Mouse (Mus musculus) WW6 (cell line): ENCODE results near the gene Mapkapk3.

Experiments
- DNase-seq: peaks from one replicate; pipeline ENCODE4 v3.0.0-alpha.2; 2013; ENCODE audit warnings: low read depth, low spot score

The Mapkapk3 gene

DNA sequence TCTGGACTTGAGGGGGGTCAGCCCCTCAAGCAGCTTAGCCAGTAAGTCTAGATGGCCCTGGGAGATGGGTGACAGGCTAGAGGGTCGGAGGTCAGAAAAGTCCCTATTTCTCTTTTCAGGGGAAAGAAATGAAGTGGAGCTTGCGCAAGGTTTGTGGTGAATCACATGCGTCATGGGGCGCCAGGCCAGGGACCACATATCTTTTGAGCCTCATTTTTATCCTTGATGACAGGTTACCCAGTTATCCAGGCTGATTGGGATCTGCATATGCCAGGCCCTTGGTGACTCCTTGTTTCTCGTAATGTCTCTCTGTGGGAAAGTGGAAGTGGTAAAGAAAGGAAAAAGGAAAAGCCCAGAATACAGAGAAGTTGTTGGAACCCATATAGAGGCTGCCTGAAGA lies 25.8 kb downstream of the Mapkapk3 start:
- DNase-seq = no peak

DNA sequence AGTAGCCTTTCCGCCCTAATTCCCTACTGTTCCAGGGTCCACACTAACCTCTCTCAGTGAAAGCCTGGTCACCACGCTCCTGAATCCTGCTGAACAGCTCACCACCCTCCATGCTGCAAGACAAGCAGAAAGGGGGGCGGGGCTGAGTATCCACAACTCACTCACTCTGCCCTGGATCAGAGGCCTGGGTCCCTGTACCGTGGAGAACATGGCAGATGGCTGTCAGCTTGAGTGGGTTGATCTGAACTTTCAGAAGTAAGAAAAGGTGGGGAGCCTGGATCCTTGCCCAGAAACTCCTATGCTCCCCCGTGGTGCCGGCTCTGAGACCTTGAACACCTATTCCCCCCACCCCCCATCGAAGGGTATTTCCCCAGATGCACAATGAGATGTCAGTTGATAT lies 27.3 kb downstream of the Mapkapk3 start:
- DNase-seq = no peak

DNA sequence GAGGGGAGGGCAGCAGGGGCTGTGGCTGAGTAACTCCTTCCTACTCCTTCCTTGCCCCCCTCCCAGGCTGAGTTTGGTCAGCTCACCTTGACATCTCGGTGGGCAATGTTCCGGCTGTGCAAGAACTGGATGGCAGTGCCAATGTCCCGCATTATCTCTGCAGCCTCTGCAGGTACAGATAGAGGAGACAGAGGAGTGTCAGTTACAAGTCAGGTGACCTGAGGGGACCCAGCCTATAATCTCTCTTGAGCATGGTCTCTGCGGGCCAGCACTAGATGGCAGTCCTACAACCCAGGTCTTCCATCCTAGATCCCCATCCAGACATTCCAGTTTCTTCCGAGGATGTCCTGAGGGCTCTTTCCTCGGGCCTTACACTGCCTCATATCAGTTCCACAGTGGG lies 27.9 kb downstream of the Mapkapk3 start:
- no peak for DNase-seq

DNA sequence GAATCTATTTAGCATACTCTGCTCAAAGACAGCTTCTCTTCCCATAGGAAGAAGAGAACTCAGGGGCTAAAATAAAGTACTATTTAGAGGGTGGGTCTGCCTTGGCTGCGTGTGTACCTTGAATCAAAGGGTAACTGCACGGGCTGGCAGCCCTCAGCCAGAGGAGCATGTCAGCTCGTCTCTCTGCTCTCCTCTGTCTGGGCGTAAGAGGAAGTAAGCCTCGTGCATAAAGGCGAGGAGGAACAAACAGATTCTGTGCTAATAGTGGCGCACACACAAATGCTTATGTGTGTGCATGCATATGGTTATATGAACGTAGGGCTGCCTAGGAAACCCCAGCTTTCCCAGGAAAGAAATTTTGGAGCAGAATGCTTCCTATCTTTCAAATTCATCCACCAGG lies 28.8 kb downstream of the Mapkapk3 start:
- DNase-seq = no peak

DNA sequence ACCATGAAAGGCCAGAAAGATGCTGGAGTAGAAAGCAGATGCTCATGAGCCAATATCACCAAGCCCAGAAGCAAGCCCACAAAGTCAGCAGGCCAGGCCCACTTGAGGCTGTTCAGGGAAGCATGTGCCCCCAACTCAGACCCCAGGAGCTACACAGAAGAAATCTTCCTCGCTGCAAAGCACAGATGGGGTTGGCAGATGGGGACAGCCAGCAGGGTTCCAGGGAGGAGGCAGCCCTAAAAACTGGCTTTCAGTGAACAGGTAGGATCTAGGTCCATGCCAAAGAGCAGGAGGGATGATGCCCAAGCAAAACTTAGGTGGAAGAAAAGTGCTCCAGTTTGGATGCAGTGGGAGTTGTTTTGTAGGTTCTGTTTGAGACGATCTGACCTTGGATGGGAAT lies 29.2 kb downstream of the Mapkapk3 start:
- DNase-seq = no peak

DNA sequence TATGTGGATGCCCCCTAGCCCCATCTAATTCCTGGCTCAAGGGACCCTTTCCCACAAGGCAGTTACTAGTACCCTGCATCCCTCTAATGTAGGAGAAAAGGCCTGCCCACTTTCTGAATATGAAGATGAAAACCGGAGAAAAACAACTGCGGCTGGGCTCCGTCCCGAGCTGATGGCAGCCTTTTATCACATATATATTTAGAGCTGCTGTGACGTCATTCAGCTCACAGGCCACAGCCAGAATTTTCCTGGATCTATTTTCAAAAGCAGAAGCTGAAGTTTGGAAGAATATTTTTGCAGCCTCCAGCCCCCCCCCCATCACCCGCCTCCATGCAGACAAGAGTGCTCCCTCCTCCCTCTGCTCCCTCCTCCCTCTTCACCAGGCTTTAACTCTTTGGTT lies 30.1 kb downstream of the Mapkapk3 start:
- no peak for DNase-seq

DNA sequence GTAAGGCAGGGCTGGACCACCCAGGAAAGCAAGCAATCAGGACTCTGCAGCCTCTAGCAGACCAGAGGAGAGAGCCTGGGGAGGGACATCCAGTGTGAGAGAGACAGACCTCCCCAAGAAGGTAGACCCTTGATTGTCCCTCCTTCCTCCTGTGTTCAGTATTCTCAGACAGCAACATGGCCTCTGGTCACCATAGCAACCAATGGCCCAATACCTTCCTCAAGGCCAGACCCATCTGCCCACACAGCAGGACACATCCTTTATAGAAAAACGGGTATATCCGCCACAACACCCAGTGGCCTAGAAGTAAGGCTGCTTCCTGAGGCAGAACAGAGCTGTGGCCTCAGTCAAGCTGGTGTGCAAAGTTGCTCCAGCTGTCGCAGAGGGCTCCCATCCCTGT lies 34.1 kb downstream of the Mapkapk3 start:
- no peak for DNase-seq

DNA sequence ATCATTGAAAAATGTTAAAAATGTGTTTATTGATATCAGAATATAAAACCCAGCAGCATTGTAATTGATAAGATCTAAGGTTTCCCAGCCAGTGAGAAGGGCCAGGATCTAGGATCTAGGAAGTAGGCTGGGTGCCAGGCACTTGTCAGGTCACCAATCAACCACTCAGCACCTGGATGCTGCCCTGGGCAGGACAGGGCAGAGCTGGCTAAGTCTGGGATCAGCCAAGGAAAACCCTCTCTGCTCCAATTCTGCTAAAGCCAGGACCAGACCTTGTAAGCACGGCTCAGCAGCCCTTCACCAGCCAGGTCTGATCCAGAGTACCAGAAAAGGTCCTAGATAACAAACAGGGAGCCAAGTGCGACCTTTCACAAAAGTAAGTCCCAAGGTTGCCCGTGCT lies 34.8 kb downstream of the Mapkapk3 start:
- DNase-seq = no peak

DNA sequence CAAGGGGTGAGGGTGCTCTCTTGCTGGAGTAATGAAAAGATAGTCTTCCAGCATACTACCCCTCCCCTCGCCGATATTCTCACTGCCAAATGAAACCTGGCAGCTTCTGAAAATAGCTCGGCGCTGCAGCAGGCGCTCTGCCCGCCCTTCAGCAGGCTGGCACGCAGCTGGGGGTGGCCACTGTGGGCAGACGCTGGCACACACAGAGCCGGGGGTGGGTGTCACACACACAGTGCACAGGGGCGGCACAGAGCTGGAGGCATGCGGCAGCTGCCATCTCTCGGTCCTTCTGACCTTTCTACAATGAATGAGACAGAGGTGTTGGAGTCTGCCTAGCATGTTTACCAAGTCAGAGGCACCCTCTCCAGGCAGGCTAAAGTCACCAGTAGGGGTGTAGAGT lies 35.2 kb downstream of the Mapkapk3 start:
- no peak for DNase-seq

DNA sequence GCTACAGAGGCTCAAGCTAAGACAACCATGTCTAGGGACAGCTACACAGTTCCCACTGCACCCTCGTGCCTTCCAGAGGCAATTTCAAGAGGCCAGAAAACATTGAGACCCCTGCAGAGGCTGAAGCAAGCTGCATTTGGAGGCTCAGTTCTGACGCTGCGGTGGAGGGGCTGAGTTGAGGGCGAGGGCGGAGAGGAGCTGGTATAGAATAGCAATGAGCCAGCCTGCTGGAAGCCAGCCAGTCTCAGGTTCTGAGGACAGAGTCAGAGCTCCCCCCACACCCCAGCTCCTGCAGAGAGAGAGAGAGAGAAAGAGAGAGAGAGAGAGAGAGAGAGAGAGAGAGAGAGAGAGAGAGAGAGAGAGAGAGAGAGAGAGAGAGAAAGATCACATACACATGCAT lies 37.5 kb downstream of the Mapkapk3 start:
- no peak for DNase-seq

DNA sequence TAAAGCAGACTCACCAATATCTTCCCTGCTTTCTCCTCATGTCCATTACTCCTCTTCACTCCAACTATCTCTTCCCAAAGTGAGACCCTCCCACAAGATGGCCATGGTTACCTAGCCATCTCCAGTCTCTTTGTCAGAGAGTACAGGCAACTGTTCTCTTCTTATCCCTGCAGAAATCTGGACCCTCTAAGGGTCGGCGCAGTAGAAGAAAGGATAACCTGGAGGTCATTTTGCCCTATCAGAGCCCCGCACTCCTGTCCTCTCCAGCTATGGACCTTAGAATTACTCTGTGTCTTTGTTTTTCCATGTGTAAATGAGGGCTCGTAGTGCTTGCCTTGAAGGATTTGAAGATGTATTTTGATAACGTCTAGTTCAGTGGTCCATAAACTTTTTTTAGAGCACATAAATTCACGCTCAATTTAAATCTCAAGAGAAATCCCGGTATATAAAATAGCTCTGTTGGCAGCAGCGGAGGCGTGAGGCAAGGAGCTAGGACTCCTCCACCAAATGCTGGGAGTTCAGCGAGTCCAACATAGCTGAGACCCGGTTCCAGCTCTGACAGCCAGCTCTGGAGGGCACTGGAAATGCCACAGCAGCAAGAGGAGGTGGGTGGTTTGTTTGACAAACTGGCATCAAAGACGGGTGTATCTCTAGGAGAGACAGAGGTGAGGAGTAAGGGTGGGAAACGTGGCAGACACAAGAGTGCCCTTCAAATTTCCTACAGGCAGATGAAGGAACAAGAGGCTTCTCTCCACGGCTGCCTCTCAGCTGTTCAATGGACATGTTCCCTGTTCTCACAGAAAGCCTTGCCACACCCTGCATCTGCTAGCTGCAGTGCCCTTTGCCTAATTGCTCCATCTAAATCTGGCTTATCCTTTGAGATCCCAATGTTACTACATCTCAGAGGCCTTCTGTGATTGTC lies 39.0 kb downstream of the Mapkapk3 start:
- no peak for DNase-seq

DNA sequence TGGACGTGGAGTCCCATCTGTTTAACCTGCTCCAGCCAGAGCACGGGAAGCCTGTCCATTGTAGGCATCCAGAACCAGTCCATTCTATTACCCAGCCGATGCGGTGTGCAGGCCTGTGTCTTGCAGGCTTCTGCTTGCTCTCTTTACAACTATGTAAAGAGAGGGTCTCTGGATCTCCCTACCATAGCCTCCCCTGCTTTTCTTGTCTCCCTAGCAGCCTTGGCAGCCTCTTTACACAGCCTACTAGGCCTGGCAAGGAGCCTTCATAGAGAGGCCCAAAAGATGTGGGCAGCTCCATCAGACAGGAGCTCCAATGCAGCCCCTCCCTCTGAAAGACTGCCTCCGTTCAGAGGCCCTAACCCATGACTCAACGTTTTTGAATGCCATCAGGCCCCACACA lies 40.5 kb downstream of the Mapkapk3 start:
- no peak for DNase-seq

DNA sequence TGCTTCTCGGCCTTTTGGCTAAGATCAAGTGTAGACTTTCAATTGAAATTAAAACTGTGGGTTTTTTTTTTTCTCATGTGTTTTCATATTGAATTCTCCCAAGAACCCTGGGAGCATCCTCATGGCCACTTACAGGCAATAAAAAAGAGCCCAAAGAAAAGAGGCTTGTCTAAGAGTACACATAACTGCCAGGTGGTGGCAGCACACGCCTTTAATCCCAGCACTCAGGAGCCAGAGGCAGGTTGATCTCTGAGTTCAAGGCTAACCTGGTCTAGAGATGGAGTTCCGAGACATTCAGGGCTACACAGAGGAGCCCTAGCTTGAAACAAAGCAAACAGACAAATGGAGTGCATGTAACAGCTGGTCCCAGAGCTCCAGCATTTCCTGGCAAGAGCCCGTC lies 43.5 kb downstream of the Mapkapk3 start:
- no peak for DNase-seq

DNA sequence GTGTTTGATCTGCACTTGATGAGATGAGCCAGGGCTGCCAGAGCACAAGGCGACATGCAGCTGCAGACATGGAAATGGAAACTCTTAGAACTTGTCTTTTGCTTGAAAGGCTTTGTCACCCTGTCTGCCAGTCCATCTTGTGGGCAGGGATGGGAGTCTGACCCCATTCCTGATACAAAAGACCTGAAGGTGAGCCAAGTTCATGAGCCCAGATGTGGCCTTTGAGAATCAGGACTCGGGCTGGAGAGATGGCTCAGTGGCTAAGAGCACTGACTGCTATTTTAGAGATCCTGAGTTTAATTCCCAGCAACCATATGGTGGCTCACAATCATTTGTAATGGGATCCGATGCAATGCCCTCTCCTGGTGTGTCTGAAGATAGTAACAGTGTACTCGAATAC lies 44.4 kb downstream of the Mapkapk3 start:
- no peak for DNase-seq

DNA sequence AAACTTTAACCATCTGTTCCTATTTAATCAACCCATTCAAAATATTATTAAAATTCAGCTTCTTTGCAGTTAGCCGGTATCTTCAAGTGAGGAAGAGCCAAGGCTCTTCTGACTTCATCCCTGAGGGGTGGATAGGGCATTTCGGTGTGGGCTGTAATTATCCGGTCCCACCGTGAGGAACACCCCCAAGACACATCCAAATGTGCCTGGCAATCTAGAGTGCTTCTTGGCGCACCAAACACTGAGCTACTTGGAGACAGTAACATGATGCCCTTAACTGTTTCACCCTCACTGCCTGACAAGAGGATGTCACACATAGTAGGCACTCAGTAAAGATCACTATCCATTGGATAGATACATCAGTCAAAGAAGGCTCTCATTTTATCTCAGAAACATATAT lies 53.5 kb downstream of the Mapkapk3 start:
- DNase-seq = no peak

DNA sequence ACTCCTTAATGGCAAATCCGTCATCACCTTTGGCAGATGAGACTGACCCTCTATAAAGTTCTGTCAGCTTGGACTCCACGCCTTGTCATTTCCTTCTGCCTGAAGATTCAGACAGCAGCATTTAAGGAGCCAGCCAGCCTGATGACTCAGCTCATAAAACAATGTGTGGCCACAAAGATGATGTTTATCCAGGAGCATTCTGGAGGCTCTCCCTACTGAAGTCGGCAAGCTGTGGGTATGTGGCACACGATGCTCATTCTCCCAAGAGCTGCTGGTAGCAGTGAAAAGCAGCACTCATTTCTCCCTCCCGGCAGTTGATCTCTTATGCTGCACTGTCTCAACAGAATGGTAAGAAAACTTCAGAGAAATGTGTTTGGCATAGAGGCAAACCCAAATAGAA lies 54.4 kb downstream of the Mapkapk3 start:
- no peak for DNase-seq

DNA sequence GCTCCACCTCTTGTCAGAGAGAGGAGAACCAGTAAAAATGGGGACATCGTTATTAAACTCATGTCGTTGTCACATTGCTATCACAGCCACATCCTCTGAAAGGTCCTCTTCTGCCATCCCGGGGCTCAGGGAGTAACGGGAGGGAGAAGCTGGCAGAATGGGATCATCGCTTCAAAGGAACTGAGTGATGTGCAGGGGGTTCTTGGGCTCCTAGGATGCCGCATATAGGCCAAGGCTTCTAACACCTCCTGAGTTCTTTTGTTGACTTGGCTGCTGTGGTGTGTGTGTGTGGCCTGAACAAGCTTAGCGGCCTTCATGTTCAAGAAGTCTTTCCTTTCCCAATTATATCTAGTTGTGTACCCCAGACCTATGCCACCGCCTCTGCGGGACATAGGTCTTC lies 57.5 kb downstream of the Mapkapk3 start:
- DNase-seq = no peak

DNA sequence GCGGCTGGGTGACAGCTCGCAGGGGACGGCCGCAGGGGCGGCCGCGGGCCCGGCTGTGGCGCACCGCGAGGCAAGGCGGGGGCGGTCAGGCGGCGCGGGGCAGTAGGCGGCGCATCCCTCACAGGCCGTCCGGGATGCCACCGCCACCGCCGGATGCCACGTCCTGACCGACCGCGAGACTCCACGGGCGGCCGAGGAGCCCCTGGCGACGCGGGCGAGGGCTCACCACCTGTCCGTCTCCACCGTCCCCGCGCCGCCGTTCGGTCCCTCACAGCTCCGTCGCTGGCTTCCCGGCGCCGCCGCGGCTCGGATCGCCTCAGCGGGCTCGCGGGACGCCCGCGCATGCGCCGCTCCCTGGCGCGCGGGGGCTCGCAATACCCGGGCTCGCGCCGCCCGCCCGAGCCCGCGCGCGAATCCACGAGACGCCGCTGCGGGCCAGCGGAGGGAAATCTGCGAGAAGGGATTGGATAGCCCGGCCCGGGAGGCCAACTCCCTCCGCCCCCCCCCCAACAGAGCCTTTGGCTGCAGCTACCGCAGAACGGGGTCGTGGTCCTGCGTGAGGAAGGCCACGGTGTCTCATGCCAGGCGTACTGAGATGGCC lies 58.0 kb downstream of the Mapkapk3 start, which contains the start of gene Dock3:
TSS of gene Dock3 (minus strand) at position 371 of the 601 bp plus-strand sequence.
- DNase-seq = no peak

DNA sequence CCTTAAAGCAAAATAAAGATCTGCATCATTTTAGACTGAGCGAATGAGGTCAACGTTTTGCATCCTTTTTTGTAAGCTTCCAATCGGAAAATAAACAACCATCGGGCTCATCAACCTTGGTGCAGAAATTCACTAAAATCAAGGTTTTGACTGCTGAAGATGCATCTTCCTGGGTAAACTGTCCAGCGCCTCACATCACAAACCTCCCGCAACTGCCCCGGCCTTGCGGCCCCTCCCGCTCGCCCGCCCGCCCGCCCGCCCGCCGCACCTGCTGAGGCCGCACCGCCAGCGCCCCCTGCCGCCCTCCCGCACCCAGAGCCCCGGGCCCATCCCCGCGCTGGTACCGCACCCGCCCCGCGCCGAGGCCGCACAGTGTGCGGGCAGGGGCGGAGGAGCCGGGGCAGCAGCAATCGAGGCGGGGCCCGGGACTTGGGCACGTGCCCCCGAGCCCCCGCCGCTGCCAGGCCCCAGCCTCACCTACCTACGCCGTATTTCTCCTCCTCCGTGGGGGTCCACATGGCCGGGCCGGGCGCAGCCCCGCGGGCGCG lies 58.6 kb downstream of the Mapkapk3 start:
- no peak for DNase-seq

DNA sequence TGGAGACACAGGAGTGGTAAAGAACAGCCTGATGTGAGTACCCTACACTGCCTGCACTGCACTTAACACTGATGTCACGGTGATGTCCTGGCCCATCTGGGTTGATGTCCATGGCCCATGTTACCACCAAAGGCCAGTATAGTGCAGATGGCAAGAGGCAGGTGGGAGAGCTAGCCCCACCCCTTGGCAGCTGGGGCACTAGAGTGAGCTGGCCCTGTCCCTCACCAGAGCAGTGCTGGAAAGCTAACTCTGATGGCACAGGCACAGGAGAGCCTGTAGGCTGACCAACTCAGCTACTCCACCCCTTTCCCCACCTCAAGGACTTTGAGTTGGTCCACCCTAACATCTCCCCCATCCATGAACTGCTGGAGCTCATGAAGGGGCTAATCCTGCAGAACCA lies 65.1 kb downstream of the Mapkapk3 start:
- no peak for DNase-seq
